Mouse (Mus musculus) ovary, adult 18-20 months (tissue): Measurements from ENCODE around the gene Scarf1.

Experiments used
- DNase-seq: peaks from one replicate; pipeline ENCODE4 v3.0.0; 2022; ENCODE audit warnings: low spot score, mixed read lengths

Gene Scarf1

GRCm38 (mm10) chr11:75513336-75513735 lies at the start of gene Scarf1:
Scarf1 (plus strand) TSS chr11:75513540.
- DNase-seq: no peak

- DNase-seq: no peak
These were observed 49.7 kb upstream of the Scarf1 start for GRCm38 (mm10) chr11:75463624-75464023.

GRCm38 (mm10) chr11:75464417-75464816 lies 48.9 kb upstream of the Scarf1 start:
- no peak for DNase-seq

GRCm38 (mm10) chr11:75465051-75465450 lies 48.3 kb upstream of the Scarf1 start:
- no peak for DNase-seq

- DNase-seq: no peak
These were observed 46.4 kb upstream of the Scarf1 start for GRCm38 (mm10) chr11:75466731-75467505.

GRCm38 (mm10) chr11:75467512-75468215 lies 45.7 kb upstream of the Scarf1 start:
- DNase-seq: peak; percentile 75

- DNase-seq: no peak
These were observed 44.9 kb upstream of the Scarf1 start for GRCm38 (mm10) chr11:75468410-75468809.

- DNase-seq: no peak
These were observed 44.1 kb upstream of the Scarf1 start for GRCm38 (mm10) chr11:75469261-75469660.

GRCm38 (mm10) chr11:75470675-75471074 lies 42.7 kb upstream of the Scarf1 start:
- DNase-seq: no peak

- DNase-seq: no peak
These were observed 40.8 kb upstream of the Scarf1 start for GRCm38 (mm10) chr11:75472469-75473081.

GRCm38 (mm10) chr11:75473376-75473775 lies 40.0 kb upstream of the Scarf1 start:
- no peak for DNase-seq

- no peak for DNase-seq
These were observed 27.1 kb upstream of the Scarf1 start for GRCm38 (mm10) chr11:75486192-75486591.

- DNase-seq: peak; percentile 94
These were observed 26.6 kb upstream of the Scarf1 start, which contains the start of gene Prpf8 for GRCm38 (mm10) chr11:75486601-75487285. Prpf8 (plus strand) TSS chr11:75486816.

GRCm38 (mm10) chr11:75487496-75487895 lies 25.8 kb upstream of the Scarf1 start:
- no peak for DNase-seq

GRCm38 (mm10) chr11:75494296-75495049 lies 18.9 kb upstream of the Scarf1 start:
- DNase-seq: no peak

GRCm38 (mm10) chr11:75498126-75498525 lies 15.2 kb upstream of the Scarf1 start:
- no peak for DNase-seq

GRCm38 (mm10) chr11:75508162-75508561 lies 5.2 kb upstream of the Scarf1 start:
- DNase-seq: no peak

GRCm38 (mm10) chr11:75508904-75509303 lies 4.4 kb upstream of the Scarf1 start:
- no peak for DNase-seq

GRCm38 (mm10) chr11:75509741-75510626 lies 3.4 kb upstream of the Scarf1 start, which contains the start of gene Rilp:
Rilp (plus strand) TSS chr11:75510094.
- peak; percentile 55 for DNase-seq

- peak; percentile 85 for DNase-seq
These were observed 2.7 kb upstream of the Scarf1 start for GRCm38 (mm10) chr11:75510627-75510993.
